Mouse (Mus musculus) lung, postnatal 4 days (tissue): ENCODE measurements around the gene Lipf.

Experiments used
- DNase-seq, 2 experiments: peaks; one replicate each; pipeline ENCODE4 v3.0.0; 2021

Lipf gene

GRCm38 (mm10) chr19:33960887-33961286 lies at the start of gene Lipf:
Gene Lipf, plus strand, starts transcription at chr19:33961187.
- no peak for DNase-seq

- no peak for DNase-seq
These were observed 36.9 kb upstream of the Lipf start for GRCm38 (mm10) chr19:33924099-33924498.

DNA sequence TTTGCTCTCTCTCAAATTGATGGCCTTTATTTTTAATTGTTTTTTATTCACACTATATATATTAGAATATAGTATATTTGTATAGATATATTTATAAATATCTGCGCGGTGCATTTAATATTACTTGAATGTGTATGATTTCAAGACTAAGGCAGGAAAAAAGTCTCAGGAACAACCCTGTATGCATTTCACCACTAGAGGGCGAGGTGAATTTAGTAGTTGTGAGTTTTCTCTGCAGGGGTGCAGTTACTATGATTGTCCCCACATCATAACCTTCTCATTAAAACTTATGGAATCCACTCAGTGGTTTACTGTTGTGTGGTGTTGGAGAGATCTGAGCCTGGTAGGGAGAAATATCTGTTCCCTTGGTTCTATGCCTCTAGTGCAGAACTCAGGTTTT lies 18.0 kb downstream of the Lipf start:
- DNase-seq, result no peak

GRCm38 (mm10) chr19:33983043-33983442 lies 22.1 kb downstream of the Lipf start:
- no peak for DNase-seq

GRCm38 (mm10) chr19:34008002-34008401 lies 47.0 kb downstream of the Lipf start, which contains the start of gene Lipk:
Gene Lipk, plus strand, starts transcription at chr19:34008290.
- DNase-seq, result no peak

GRCm38 (mm10) chr19:34021440-34022172 lies 60.6 kb downstream of the Lipf start:
- no peak for DNase-seq

GRCm38 (mm10) chr19:34022759-34023158 lies 61.8 kb downstream of the Lipf start:
- no peak for DNase-seq
